Mouse (Mus musculus) cerebellum, adult 11 months (tissue): ENCODE measurements around the gene Akr1b8.
"Not testable (repeated sequence)": the region's sequence is repeated elsewhere in the genome, so short reads cannot be mapped to it uniquely, and the experiment has no call there.

Source experiments
- DNase-seq: peaks from one replicate; pipeline ENCODE4 v3.0.0; 2022

The Akr1b8 gene

GRCm38 (mm10) chr6:34353658-34354353, at the start of gene Akr1b8:
Gene Akr1b8 (plus strand): TSS chr6:34354119.
- DNase-seq, result peak; percentile 62

- DNase-seq, result no peak
Observed at GRCm38 (mm10) chr6:34304675-34305241, 49.2 kb upstream of the Akr1b8 start.

GRCm38 (mm10) chr6:34306797-34307196, 47.1 kb upstream of the Akr1b8 start:
- DNase-seq, result no peak

GRCm38 (mm10) chr6:34309526-34309925, 44.4 kb upstream of the Akr1b8 start:
- no peak for DNase-seq

GRCm38 (mm10) chr6:34310023-34310595, 43.8 kb upstream of the Akr1b8 start:
- no peak for DNase-seq

- DNase-seq, result no peak
Observed at GRCm38 (mm10) chr6:34313386-34313785, 40.5 kb upstream of the Akr1b8 start.

- no peak for DNase-seq
Observed at GRCm38 (mm10) chr6:34313921-34314320, 40.0 kb upstream of the Akr1b8 start.

- peak; percentile 82 for DNase-seq
Observed at GRCm38 (mm10) chr6:34316854-34317771, 36.8 kb upstream of the Akr1b8 start, which contains the start of gene Akr1b3. Gene Akr1b3 (minus strand): TSS chr6:34317478.

GRCm38 (mm10) chr6:34318172-34318571, 35.7 kb upstream of the Akr1b8 start:
- DNase-seq, result peak; percentile 21

GRCm38 (mm10) chr6:34318636-34319035, 35.3 kb upstream of the Akr1b8 start:
- DNase-seq, result no peak

- DNase-seq, result no peak
Observed at GRCm38 (mm10) chr6:34322121-34322520, 31.8 kb upstream of the Akr1b8 start.

GRCm38 (mm10) chr6:34331379-34331778, 22.5 kb upstream of the Akr1b8 start:
- DNase-seq, result no peak

GRCm38 (mm10) chr6:34331804-34332203, 22.1 kb upstream of the Akr1b8 start:
- not testable (repeated sequence) for DNase-seq

GRCm38 (mm10) chr6:34334673-34335072, 19.2 kb upstream of the Akr1b8 start:
- DNase-seq, result no peak

- no peak for DNase-seq
Observed at GRCm38 (mm10) chr6:34337799-34338198, 16.1 kb upstream of the Akr1b8 start.

- DNase-seq, result no peak
Observed at GRCm38 (mm10) chr6:34341991-34342390, 11.9 kb upstream of the Akr1b8 start.

- no peak for DNase-seq
Observed at GRCm38 (mm10) chr6:34342476-34342875, 11.4 kb upstream of the Akr1b8 start.

- DNase-seq, result no peak
Observed at GRCm38 (mm10) chr6:34343426-34343825, 10.5 kb upstream of the Akr1b8 start.

GRCm38 (mm10) chr6:34344135-34344850, 9.6 kb upstream of the Akr1b8 start:
- no peak for DNase-seq

GRCm38 (mm10) chr6:34344935-34345334, 9.0 kb upstream of the Akr1b8 start:
- no peak for DNase-seq

GRCm38 (mm10) chr6:34346096-34346898, 7.6 kb upstream of the Akr1b8 start:
- peak; percentile 39 for DNase-seq
